Mouse (Mus musculus) layer of hippocampus, postnatal 10 days (tissue): Measurements from ENCODE around the gene Gcm1. TPM values are rescaled to one million over a fixed set of nuclear protein-coding genes. Genes with fewer than 3 reads are reported as not detected.

Source experiments
- DNase-seq, 2 experiments: peaks; one replicate each; pipeline ENCODE4 v3.0.0; 2021; ENCODE audit warnings: low spot score in 2 of 2
- long read RNA-seq: library from polyadenylated mRNA; stranded (forward); transcript quantifications from one replicate; pipeline ENCODE4 v2.0.0, GENCODE M21; 2023
- total RNA-seq, 2 experiments: library from RNA; stranded (reverse); gene quantifications; 2 replicates each; pipeline ENCODE4 v1.2.3; 2021

Gcm1 gene
- total RNA-seq: not detected
- long read RNA-seq: 0 reads

DNA sequence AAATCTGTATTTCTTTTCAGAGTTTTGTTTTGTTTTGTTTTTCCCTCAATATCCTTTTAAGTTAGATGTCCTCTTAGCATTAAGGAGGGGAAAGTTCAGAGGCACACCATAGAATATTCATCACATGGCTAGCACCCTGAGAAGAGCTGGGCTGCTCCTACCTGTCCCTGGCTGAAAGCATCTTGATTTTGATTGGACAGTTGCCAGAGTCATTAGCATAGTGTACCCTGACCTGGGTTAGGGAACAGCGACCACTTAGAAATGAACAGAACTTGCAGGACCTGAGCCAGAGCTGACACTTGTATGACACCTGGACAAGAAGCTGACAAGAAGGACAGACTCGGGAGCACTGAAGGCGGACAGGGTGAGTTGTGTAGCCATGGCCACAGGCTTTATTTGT, at the start of gene Gcm1:
Gcm1 (plus strand) TSS at position 248 of the 400 bp plus-strand sequence.
- no peak for DNase-seq

GRCm38 (mm10) chr9:78003278-78003677, 48.4 kb upstream of the Gcm1 start:
- DNase-seq: no peak

DNA sequence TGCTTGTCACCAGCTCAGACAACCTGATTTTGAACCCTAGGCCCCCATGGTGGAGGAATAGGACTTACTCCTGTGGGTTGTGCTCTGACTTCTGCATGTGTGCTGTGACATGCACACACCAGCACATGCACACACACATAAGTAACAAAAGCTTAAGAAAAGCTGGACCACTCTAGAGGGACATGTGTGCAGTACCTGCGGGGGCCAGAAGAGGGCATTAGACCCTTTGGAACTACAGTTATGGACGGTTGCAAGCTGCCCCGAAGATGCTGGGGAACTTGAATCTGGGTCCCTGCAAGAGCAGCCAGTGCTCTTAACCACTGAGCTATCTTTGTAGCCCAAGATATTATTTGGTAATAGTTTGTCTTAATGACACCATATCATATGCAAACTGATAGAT, 46.2 kb upstream of the Gcm1 start:
- no peak for DNase-seq

DNA sequence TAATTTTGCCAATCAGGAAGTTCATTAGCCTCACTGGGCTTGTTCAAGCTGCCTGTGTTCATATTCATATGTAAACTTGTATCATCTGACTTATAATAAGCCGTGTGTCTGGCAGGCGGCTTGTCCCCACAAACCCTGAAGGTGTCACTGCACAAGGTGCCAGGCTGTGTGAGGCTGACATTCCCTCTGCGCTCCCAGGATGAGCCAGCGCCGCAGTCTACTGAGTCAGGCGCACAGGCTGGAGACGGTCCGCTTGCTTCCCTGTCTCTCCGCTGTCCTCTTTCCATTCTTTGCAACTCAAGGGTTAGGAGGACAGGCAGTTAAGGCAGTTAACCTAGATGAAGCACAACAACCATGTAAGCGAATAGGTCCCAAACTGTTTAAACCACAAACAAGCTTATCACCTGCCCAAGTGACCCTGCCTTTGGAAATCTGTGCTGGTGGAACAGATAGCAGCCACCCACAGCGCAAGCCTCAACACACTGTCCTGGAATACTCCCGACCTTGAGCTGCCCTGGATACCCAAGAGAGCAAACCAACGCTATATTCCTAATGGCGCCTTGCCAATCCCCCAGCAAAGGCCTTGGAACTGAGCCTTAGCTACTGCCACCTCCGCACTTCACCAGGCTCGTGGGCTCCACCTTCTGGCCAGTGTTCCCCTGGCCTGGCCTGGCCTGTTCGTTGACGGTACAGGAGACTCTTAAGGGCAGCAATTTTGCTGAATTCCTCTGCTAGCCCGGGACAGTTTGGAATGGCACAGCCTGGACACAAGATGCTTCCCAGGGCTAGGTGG, 45.3 kb upstream of the Gcm1 start:
- peak; percentile 81 to 83 for DNase-seq

GRCm38 (mm10) chr9:78009382-78009781, 42.3 kb upstream of the Gcm1 start:
- no peak for DNase-seq

DNA sequence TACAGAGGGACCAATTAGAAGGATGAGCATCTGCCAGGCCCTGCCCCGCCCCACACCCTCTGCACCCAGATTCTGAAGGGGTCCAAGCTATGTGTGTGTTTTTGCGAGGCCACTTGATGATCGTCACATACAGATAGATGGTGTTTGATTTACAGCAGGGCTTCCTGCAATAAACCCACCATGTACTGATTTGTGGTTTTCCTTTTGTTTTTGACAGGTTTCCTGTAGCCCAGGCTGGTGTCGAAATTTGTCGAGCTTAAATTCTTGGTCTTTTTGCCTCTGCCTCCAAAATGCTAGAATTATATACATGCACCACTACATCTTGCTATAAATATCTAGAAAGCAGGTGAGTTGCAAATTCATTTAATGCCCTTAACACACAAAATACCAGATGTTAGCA, 41.5 kb upstream of the Gcm1 start:
- DNase-seq: no peak

- DNase-seq: no peak
These were observed 41.0 kb upstream of the Gcm1 start for GRCm38 (mm10) chr9:78010707-78011106.

- no peak for DNase-seq
These were observed 39.7 kb upstream of the Gcm1 start for GRCm38 (mm10) chr9:78012066-78012465.

- DNase-seq: no peak
These were observed 39.0 kb upstream of the Gcm1 start for GRCm38 (mm10) chr9:78012681-78013080.

DNA sequence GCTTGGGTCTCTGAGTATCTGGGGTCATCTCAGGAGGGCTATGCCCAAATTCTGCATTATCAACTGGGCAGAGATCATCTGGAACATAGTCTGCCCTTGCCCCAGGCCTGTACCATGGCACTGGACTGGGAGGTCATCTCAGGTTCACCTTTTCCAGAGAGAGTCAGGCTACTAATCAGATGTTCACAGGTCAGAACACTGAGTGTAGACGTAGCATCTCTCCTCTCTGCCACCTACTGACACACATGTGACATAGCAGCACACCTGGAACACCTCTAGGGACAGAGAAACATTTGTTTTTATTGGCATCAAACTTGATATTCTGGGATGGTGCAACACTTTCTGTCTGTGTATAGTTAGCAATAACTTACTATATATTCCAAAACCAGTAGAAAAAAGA, 37.9 kb upstream of the Gcm1 start:
- no peak for DNase-seq

DNA sequence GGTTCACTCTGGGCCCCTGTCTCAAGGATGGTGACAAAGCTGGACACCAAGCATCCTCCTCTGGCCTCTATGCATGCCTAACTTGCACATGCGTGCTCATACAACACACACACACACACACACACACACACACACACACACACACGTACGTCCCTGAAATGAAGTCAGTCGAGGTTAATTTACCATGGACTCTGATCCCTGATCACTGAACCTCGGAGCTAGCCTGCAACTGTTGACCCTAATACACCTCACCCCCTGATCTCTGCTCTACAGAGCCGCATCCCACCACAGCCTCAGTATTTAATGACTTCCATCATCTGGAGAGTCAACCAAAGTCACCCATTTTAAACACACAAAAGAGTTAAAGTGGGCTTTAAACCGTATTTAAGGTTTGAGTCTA, 35.9 kb upstream of the Gcm1 start:
- DNase-seq: no peak

- DNase-seq: no peak
These were observed 35.4 kb upstream of the Gcm1 start for GRCm38 (mm10) chr9:78016288-78016687.

DNA sequence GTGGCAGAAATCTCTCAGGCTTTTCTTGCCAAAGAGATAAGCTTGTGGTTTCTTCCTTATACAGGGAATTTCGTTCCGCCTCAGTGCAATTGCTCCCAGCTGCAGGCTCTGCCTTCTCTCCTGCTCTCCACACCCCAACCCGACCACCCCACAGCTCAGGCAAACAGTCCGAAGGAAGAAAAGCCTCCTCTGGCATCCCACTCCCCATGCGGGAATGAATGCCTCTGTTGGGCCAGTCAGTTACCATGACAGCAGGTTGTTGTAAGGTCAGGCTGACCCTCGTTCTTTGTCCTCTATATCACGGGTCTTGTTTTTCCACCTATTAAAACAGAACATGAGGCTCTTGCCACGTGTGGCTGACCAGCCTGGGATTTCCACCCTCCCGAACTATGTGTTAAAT, 30.5 kb upstream of the Gcm1 start:
- DNase-seq: no peak

DNA sequence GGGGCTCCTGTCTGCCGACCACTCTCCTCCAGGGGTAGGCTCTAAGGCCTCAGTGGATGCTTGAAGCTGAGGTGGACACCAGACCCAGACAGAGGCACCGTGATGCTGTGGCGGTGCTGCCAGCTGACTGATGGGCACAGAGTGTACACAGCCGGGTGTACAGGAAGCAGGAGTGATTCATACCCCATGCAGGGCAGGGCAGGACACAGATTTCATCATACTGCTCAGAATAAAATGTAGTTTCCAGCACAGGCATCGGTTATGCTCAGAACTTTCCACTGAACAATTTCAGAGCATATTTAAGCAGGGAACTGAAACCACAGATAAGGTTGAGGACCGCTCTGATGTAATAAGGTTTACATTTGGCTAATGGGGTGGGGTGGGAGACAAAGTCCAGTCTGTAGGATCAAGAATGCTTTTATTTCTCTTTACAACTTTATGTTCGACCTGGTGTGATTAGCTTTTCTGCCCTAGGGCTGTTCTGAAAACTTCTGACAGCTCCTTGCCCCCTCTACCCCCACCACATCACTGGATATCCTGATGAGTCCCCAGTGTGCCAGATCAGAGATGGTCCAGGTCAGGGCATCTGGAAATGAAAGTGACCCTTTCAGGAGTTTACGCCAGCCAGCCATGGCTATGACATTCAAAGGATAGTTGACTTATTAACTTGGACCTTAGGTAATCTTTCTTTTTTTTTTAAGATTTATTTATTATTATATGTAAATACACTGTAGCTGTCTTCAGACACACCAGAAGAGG, 29.4 kb upstream of the Gcm1 start:
- DNase-seq: no peak

DNA sequence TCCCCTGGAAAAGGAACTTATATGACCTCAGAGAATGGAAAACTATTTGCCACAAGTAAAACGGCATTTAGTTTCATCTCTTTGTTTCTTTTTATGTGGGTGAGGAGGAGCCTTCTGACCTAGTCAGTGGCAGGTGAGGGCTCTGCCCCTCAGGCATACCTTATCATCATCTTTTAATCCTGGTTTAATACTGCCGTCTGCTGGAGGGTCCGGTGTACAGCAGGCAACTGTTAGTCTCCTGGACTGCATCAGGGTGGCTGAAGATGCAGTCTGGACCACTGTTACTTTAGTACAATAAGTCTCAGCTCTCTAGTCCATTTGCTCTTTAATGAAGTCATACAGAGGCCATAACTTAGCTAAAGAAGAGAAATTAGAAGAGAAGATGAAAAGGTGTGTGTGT, 26.9 kb upstream of the Gcm1 start:
- peak; percentile 66 to 75 for DNase-seq

DNA sequence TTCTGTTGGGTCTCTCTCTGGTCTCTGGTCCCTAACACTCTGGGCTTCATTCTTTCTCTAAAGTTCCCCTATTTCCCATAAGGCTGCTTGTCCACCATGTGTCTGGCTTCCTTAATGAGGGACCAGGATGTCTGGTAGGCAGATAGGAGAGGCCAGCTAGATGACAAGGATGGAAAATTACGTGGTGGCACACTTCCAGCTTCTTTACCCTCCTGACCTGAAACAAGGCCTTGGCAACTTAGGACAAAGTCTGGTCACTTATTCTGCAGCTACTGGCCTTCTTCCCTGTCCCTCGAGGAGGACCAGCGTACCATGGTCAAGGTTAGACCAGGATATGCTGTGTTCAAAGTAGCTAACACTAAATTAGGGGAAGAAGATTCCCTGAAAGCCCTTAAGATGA, 24.6 kb upstream of the Gcm1 start:
- DNase-seq: no peak

GRCm38 (mm10) chr9:78030835-78031456, 20.8 kb upstream of the Gcm1 start:
- no peak for DNase-seq

DNA sequence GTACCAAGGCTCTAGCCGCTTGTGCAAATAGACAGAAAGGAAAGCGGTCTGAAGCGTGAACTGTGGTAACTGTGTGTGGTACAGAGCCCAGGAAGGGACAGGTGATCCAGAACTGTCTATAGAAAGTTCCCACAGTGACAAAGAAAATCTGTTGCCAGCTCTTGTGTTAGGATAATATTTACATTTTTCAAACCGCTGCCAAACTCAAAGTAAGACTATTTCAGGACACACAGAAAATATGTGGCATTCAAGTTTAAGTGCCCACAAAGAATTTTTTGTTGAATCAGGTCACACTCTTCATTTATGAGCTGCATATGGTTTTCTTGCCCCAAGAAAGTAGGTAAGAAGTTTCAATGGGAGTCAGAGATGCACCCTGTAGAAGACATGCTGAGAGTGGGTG, 18.8 kb upstream of the Gcm1 start:
- no peak for DNase-seq

GRCm38 (mm10) chr9:78035296-78035695, 16.4 kb upstream of the Gcm1 start:
- DNase-seq: no peak

GRCm38 (mm10) chr9:78035831-78036230, 15.9 kb upstream of the Gcm1 start:
- DNase-seq: no peak

GRCm38 (mm10) chr9:78038755-78039489, 12.8 kb upstream of the Gcm1 start:
- peak; percentile 84 to 85 for DNase-seq

DNA sequence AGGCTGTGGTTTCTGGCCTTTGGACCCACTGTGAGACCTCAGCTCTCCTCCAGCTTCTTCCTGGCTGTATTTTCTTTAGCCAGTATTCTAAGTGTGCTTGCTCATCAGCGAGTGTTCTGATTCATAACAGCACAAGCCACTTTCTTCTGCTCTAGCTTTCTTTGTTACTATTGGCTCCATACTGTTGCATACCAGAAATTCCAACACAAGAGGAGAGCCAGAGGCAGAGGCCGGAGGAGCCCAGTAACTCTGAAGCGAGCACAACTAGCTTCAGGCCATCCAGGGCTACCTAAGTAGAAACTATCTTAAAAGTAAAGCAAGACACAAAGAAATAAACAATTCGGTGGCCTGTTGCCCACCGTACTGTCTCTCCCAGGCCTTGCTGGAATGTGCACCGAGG, 6.6 kb upstream of the Gcm1 start:
- DNase-seq: no peak
